Mouse (Mus musculus) heart, postnatal 0 days (tissue): ENCODE measurements at regions not wholly inside any gene's neighbourhood (a gene's known extent, or its start where the extent isn't known, plus 50 kb on each side); places are given as distances from the start of the nearest gene placed in this dataset.

Experiments
- ATAC-seq: fragments of 200-750 bp; cut with Nextera tagmentation; 2 replicates; pipeline ENCODE4 v1.8.0; 2017; ENCODE audit warnings: low read depth, moderate number of reproducible peaks, moderate library complexity; ENCODE audit not compliant: insufficient read depth
- DNase-seq: peaks from one replicate; pipeline ENCODE4 v3.0.0-alpha.2; 2016; ENCODE audit warnings: low spot score
- H3K27ac ChIP-seq: fragments of 300-500 bp; sonication (generic); 2 replicates; pipeline ENCODE4 v1.5.1; 2014; ENCODE audit warnings: low read depth, mild to moderate bottlenecking
- H3K27me3 ChIP-seq: fragments of 300-500 bp; sonication (generic); 2 replicates; pipeline ENCODE4 v1.6.1; 2014; ENCODE audit warnings: low read length, mixed read lengths; ENCODE audit not compliant: control insufficient read depth, insufficient read depth
- H3K36me3 ChIP-seq: fragments of 300-500 bp; sonication (generic); replicated peaks from 2 replicates; pipeline ENCODE4 v1.6.1; 2014; ENCODE audit warnings: low read length, mixed read lengths; ENCODE audit not compliant: control insufficient read depth, insufficient read depth
- H3K4me1 ChIP-seq: fragments of 300-500 bp; sonication (generic); 2 replicates; pipeline ENCODE4 v1.6.1; 2014; ENCODE audit warnings: antibody characterized with exemption; ENCODE audit not compliant: control insufficient read depth, insufficient read depth
- H3K4me2 ChIP-seq: fragments of 300-500 bp; sonication (generic); 2 replicates; pipeline ENCODE4 v1.6.1; 2014; ENCODE audit warnings: low read depth, mild to moderate bottlenecking, low read length, moderate library complexity
- H3K4me3 ChIP-seq: fragments of 300-500 bp; sonication (generic); 2 replicates; pipeline ENCODE4 v1.5.1; 2014; ENCODE audit warnings: low read depth, low read length
- H3K9ac ChIP-seq: fragments of 300-500 bp; sonication (generic); replicated peaks from 2 replicates; pipeline ENCODE4 v1.6.1; 2014; ENCODE audit warnings: low read depth, low read length, mixed read lengths
- H3K9me3 ChIP-seq: fragments of 300-500 bp; sonication (generic); replicated peaks from 2 replicates; pipeline ENCODE4 v1.6.1; 2016; ENCODE audit warnings: low read length; ENCODE audit not compliant: control insufficient read depth
- CTCF ChIP-seq: IDR thresholded peaks from 2 replicates; pipeline ENCODE4 v1.5.1; 2016; ENCODE audit warnings: antibody characterized with exemption, control low read depth, low read depth
- EP300 ChIP-seq: IDR thresholded peaks from 2 replicates; pipeline ENCODE4 v1.6.1; 2016; ENCODE audit warnings: antibody characterized with exemption, low read depth
- WGBS: fragments of 180-500 bp; shearing (Covaris S2); extraction: QIAGEN DNeasy Blood & Tissue Kit; methylation state at CpG from one replicate; pipeline ENCODE4 v1.1.7; 2014; 5-methylcytosine and 5-hydroxymethylcytosine counted together

DNA sequence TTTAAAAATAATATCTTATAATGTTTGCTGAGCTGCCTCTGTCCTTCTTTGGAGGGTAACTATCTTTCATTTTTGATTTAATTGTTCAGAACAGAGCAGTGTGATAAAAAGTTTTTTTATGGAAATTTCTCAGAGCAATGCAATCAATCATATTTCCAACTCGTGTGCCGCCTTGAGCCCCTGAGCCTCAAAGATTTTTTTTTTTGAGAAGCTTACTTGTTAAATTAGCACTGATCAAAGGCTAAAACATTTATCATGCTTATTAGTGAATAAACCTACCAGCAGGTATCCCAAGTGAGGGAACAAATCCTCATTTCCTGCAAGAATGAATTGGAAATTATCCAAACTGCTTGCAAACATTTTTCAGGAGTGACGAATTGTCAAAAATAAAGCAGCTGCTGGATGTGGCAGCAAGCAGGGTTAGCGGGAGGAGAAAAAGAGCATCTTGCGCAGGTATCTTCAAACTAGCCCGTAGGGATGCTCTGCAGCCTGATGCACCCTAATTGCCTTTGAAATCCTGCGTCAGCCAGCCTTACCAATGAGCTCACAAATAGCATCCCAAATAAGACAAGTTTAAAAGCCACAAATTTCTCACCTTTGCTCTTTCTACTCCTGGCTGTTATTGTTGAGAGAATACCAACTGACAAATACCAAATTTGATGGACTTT lies 637.0 kb upstream of the Rorb start:
- Histone ChIP-seq H3K27ac (no peak overlapping the region), H3K4me3 (no peak overlapping the region), H3K4me1 (no peaks in the 10 kb centered on the region), H3K9me3 (no peaks in the 10 kb centered on the region), H3K36me3 (no peaks in the 10 kb centered on the region), H3K27me3 (no peaks in the 10 kb centered on the region), H3K9ac (no peak overlapping the region), H3K4me2 (no peak overlapping the region)
- DNase-seq (no peak), ATAC-seq (no peak)
- WGBS, result 67% methylated on average over 7 of the region's 7 CpGs
- TF ChIP-seq CTCF, result no peak
- no peak for TF ChIP-seq EP300

DNA sequence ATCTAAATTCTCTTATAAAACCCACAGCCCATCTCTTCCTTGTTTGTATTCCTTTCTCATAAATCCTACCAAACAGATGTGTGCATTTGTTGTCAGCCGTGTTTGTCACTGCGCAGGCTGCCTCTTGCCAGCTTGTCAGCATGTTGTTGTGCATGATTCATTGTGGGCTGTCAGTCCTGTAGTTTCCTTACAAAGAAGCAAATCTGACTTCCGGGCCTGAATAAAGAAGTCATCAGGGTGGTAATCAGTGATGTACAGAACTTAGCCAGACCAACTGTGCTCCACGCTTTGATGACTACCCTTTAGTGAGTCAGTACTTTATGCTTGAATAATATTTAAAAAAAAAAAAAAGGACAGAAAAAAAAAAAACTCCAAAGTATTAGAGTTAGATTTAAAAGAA lies 608.9 kb upstream of the Rorb start:
- WGBS, result 77% methylated on average over 4 of the region's 4 CpGs

More for the DNA sequence above, 608.9 kb upstream of the Rorb start:
- H3K4me3 ChIP-seq, result no peak overlapping the region
- no peak for TF ChIP-seq CTCF
- no peak for TF ChIP-seq EP300
- no peak for ATAC-seq
- H3K4me1 ChIP-seq, result no peaks in the 10 kb centered on the region
- H3K4me2 ChIP-seq, result no peak overlapping the region
- no peak for DNase-seq
- no peak overlapping the region for H3K9ac ChIP-seq
- H3K27ac ChIP-seq, result no peak overlapping the region
- H3K27me3 ChIP-seq, result no peaks in the 10 kb centered on the region
- no peaks in the 10 kb centered on the region for H3K9me3 ChIP-seq
- H3K36me3 ChIP-seq, result no peaks in the 10 kb centered on the region
